Mouse (Mus musculus) kidney, adult 2 months (tissue): ENCODE measurements around the gene Madd.

Experiments
- CTCF ChIP-seq: fragments of 200-500 bp; conservative IDR thresholded peaks from 2 replicates; pipeline ENCODE4 v1.5.1; 2011; ENCODE audit warnings: low read depth, mild to moderate bottlenecking, control low read depth, low read length, moderate library complexity, mixed read lengths; ENCODE audit not compliant: insufficient read depth, insufficient read length
- POLR2A ChIP-seq: fragments of 200-500 bp; IDR thresholded peaks from one replicate; pipeline ENCODE4 v1.6.1; 2011; ENCODE audit warnings: low read depth, low read length, control low read depth

DNA sequence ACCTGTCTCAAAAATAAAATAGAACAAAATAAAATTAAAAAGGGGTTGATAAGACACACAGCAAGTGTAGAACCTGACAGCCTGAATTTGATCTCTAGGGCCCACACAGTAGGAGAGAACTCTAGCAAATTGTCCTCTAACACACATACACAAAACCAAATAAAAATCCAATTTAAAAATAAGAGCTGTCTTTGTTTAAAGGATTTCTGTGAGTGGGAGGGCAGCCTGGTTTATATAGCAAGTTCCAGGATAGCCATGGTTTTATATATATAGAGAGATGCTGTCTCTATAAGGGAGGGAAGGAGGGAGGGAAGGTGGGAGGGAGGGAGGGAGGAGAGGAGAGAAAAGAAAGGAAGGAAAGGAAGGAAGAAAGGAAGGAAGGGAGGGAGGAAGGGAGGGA lies 35.5 kb downstream of the Madd start:
- TF ChIP-seq CTCF (no peak), POLR2A (no peak)
